Mouse (Mus musculus) fibroblast of lung, adult 2 months (primary cell): Measurements from ENCODE around the gene Vmn2r27.
A peak's percentile ranks its signal among the peaks of the same experiment; 100 is the strongest.

Source experiments
- DNase-seq: peaks from one replicate; pipeline ENCODE4 v3.0.0-alpha.2; 2011; ENCODE audit warnings: low read depth

The Vmn2r27 gene

DNA sequence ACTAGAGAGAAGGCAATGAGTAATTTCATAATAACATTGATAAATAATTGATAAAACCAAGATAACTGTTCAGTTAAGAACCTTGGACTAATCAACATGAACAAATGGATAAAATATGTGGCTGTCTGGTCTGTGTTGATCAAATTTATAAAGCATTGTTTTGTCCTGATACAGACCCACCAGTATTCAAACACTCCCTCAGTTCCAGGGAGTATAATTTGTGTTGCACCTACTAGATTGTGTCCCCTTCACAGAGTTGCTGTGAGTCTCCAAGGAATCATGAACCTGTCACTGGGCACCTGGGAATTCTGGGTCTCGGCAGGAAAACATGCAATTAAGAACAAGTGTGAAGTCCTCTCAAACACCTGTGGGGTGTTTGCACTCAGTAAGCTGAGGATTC, at the start of gene Vmn2r27:
Vmn2r27 (minus strand) TSS at position 101 of the 400 bp plus-strand sequence.
- no peak for DNase-seq

DNA sequence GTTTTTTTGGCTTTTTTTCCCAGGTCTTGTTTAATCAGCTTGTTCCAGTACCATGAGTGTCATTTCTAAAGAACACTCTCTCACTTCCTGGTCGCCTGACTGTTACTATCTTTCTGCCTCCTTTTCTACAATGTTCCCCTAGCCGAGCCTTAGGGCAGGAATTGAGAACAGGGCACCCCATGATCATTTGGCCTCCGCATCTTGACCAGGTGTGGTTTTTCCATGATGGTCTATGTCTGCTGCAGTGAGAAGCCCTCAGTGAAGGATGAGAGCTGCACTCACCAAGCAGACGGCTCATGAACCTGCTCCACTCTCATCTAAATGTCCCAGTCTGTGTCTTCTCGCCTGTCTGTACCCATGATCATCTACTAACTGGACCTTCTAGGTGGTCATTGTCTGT, 46.6 kb upstream of the Vmn2r27 start:
- no peak for DNase-seq

- DNase-seq, result no peak
These were observed 46.0 kb upstream of the Vmn2r27 start for GRCm38 (mm10) chr6:124277641-124278040.

DNA sequence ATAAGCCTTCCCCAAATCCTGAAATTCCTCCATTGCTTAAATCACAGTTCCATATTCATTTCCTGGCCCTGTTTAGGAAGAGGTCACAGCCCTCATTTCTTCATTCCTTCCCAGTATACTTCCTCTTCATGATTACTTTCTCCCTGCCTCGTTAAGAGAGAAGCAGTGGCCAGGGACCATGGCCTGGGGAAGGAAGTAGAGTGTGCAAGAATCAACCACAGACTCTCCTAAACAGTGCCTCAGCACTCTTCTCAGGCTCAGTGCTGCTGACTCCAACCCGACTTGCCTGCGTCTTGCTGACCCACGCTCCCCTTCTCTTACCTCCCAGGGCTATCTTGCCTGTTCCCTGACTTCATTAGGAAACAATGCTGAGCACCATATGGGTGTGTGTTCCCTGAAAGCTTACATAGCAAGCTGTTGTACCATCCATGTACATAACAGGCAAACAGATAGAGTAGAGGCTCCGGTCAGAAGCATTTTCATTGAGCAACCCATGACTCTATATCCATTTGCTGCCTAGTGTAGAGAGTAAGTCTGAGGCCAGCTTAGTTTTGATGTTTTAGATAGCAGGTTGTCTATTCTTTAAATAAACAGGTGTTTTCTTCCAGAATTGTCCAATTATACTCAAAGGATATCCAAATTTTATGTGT, 41.7 kb upstream of the Vmn2r27 start:
- no peak for DNase-seq

DNA sequence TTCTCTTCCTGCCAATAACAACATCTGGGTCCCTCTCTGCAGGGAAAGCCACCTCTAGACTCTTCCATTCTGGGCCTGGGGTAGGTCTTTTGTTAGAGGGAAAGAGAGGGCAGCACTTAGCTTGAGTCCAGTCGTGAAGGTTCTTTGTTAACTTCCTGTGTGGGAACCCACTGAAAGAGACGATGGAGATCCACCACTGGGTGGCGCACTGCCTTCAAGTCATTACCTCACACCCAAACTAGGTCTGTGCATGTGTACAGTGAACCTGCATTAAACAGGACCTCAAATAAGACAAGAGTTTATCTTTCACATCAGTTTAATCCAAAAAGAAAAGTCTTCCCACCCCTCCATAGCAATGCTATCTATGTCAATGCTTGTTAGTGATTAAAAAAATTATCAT, 31.0 kb upstream of the Vmn2r27 start:
- DNase-seq, result peak; percentile 25

DNA sequence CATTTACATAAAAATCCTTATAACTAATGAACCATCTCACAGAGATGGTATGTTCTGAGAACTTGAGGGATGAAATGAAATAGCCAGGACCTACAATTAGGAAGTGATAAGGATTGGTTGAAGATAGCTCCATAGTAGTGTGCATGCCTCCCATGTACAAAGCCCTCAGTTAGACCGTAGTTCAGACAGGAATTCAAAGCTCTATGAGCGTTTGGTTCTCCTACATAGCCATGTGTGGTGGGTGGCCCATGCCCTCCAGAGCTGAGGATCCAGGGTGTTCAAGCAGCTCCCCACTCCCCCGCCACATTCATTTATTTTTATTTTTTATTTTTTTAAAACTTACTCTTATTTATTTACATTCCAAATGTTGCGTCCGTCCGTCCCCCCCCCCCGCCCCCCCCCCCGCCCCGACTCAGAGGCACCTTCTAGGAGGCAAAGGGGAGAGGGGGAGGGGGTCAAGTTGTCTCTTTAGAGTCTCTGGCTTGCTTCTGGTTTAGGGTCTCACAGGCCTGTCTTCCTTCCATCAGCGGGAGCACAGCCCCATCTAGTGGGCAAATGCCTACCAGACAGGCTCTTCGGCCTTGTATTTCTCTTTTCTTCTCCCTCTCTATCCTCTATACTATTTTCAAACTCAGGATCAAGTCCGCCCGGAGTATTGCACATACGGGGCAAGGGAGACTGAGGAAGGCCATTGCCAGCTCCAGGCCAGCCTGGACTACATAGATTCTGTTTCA, 28.7 kb upstream of the Vmn2r27 start:
- peak; percentile 12 for DNase-seq

- no peak for DNase-seq
These were observed 24.2 kb upstream of the Vmn2r27 start for GRCm38 (mm10) chr6:124255721-124256470.

DNA sequence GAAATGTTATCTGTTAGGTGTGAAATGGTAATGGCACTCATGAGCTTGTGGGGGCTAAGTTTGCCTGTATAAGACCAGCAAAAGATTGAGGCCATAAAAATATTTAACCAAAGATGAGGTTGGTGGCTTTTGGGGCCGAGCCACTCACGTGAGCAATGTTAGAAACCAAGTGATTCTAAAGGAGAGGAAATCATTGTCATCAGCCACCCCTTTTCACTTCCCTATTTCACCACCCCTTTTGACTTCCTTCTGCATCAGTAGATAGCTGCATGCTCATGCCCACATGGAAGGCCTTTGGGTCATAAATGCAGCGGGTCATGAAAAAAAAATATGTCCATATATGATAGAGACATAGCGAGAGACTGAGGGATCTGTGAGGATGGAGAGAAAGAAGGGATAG, 29.5 kb downstream of the Vmn2r27 start:
- DNase-seq, result no peak

DNA sequence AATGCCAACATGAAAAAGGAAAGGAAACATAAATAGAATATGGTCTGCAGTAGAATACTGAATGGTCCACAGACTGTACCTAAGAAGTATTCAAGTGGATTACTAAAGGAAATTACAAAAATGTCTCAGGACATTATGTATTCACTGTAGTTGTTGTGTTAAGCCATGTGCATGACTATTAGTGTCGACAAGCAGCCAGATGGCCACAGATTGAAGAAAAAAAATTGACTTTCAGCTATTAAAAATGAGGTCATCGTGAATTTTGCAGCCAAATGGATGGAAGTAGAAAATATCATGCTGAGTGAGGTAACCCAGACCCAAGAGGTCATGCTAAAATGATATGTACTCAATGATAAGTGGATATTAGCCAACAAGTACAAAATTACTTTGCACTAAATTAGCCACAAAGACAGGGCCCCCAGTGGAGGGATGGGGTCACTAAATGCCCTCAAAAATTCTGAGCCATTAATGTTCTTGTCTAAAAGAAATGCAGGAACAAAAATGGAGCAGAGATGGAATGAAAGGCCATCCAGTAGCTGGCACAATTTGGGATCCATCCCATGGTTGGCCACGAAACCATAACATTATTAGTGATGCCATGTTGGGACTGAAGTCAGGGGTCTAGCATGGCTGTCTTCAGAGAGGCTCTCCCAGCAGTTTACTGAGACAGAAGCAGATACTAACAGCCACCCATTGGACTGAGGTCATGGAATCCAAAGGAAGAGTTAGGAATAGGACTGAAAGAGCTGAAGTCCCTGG, 63.0 kb downstream of the Vmn2r27 start:
- DNase-seq, result no peak

- no peak for DNase-seq
These were observed 65.1 kb downstream of the Vmn2r27 start for GRCm38 (mm10) chr6:124166596-124166995.

DNA sequence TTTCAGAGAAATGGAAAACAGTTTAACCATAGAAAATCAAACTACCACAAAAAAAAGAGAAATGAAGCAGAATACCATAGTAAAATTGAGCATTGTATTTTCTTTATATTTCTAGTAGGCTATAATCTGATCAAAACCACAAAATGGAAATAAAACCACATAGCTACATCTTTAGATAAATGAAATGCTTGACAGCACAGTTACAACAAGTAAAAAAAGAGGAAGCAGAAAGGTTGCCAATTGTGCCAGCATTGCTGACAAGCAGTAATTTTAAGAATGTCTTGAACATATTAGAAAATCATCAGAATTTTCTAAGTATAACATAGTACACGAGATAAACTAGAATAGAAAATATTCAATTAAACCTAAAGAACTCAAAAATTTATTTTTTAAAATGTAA, 81.8 kb downstream of the Vmn2r27 start:
- no peak for DNase-seq
